Mouse (Mus musculus) intestine, embryonic 14.5 days (tissue): ENCODE measurements around the gene Muc3. TPM values are rescaled to one million over a fixed set of nuclear protein-coding genes. Genes with fewer than 3 reads are reported as not detected.

ENCODE experiments used
- ATAC-seq: fragments of 200-750 bp; cut with Nextera tagmentation; replicated peaks from 2 replicates; pipeline ENCODE4 v1.8.0; 2017; ENCODE audit warnings: low read depth, moderate number of reproducible peaks, moderate TSS enrichment, moderate library complexity; ENCODE audit not compliant: low FRiP score, low TSS enrichment
- DNase-seq: peaks from one replicate; pipeline ENCODE4 v3.0.0-alpha.2; 2018; ENCODE audit warnings: low spot score
- H3K27ac ChIP-seq: fragments of 300-500 bp; sonication (generic); 2 replicates; pipeline ENCODE4 v1.5.1; 2014; ENCODE audit warnings: low read depth, mild to moderate bottlenecking, control low read depth
- H3K27me3 ChIP-seq: fragments of 300-500 bp; sonication (generic); replicated peaks from 2 replicates; pipeline ENCODE4 v1.6.1; 2014; ENCODE audit warnings: low read length, control low read depth; ENCODE audit not compliant: control insufficient read depth, insufficient read depth
- H3K36me3 ChIP-seq: fragments of 300-500 bp; sonication (generic); 2 replicates; pipeline ENCODE4 v1.6.1; 2014; ENCODE audit warnings: low read length, control low read depth; ENCODE audit not compliant: control insufficient read depth, insufficient read depth
- H3K4me1 ChIP-seq: fragments of 300-500 bp; sonication (generic); replicated peaks from 2 replicates; pipeline ENCODE4 v1.6.1; 2014; ENCODE audit warnings: low read length, control low read depth, mixed read lengths; ENCODE audit not compliant: control insufficient read depth, insufficient read depth
- H3K4me2 ChIP-seq: fragments of 300-500 bp; sonication (generic); 2 replicates; pipeline ENCODE4 v1.6.1; 2014; ENCODE audit warnings: low read length
- H3K4me3 ChIP-seq: fragments of 300-500 bp; sonication (generic); 2 replicates; pipeline ENCODE4 v1.5.1; 2014; ENCODE audit warnings: low read depth, low read length, control low read depth, mixed read lengths
- H3K9ac ChIP-seq: fragments of 300-500 bp; sonication (generic); 2 replicates; pipeline ENCODE4 v1.6.1; 2014; ENCODE audit warnings: mild to moderate bottlenecking, low read length
- H3K9me3 ChIP-seq: fragments of 300-500 bp; sonication (generic); 2 replicates; pipeline ENCODE4 v1.6.1; 2016; ENCODE audit warnings: low read length, control low read depth; ENCODE audit not compliant: control insufficient read depth
- WGBS: fragments of 180-500 bp; shearing (Covaris S2); extraction: QIAGEN DNeasy Blood & Tissue Kit; methylation state at CpG from one replicate; pipeline ENCODE4 v1.1.7; 2014; 5-methylcytosine and 5-hydroxymethylcytosine counted together
- polyA plus RNA-seq: library from polyadenylated mRNA; unstranded; fragments of >200 nt; fragmentation: Nextera tagmentation; extraction: Ambion mirVana; gene quantifications from 2 replicates; pipeline ENCODE4 v1.2.1, GENCODE M21; 2014

Gene Muc3
- polyA plus RNA-seq, 1 experiment from 2014 or later, result 1.3 TPM

GRCm38 (mm10) chr5:137171478-137171877 is 22.4 kb upstream of the Muc3 start:
- ATAC-seq (no peak), DNase-seq (no peak)
- H3K27me3 ChIP-seq, result no peaks in the 10 kb centered on the region
- H3K4me3 ChIP-seq, result no peak overlapping the region
- H3K4me2 ChIP-seq, result no peak overlapping the region
- H3K36me3 ChIP-seq, result no peaks in the 10 kb centered on the region
- H3K9me3 ChIP-seq, result no peaks in the 10 kb centered on the region
- WGBS, result 71% methylated on average over 7 of the region's 7 CpGs
- H3K9ac ChIP-seq, result no peak overlapping the region
- no peak overlapping the region for H3K27ac ChIP-seq
- no peaks in the 10 kb centered on the region for H3K4me1 ChIP-seq

- Histone ChIP-seq H3K27me3 (no peaks in the 10 kb centered on the region), H3K36me3 (no peaks in the 10 kb centered on the region), H3K4me2 (no peak overlapping the region), H3K4me3 (no peak overlapping the region), H3K4me1 (no peaks in the 10 kb centered on the region), H3K9me3 (no peaks in the 10 kb centered on the region), H3K9ac (no peak overlapping the region), H3K27ac (no peak overlapping the region)
- 69% methylated on average over 9 of the region's 9 CpGs for WGBS
- no peak for DNase-seq
- ATAC-seq, result no peak
These were observed 21.8 kb upstream of the Muc3 start for GRCm38 (mm10) chr5:137170836-137171380.

GRCm38 (mm10) chr5:137167539-137167938 is 18.4 kb upstream of the Muc3 start:
- Histone ChIP-seq H3K27me3 (no peaks in the 10 kb centered on the region), H3K4me3 (no peak overlapping the region), H3K9me3 (no peaks in the 10 kb centered on the region), H3K4me1 (no peaks in the 10 kb centered on the region), H3K27ac (no peak overlapping the region), H3K36me3 (no peaks in the 10 kb centered on the region), H3K4me2 (no peak overlapping the region), H3K9ac (no peak overlapping the region)
- no peak for DNase-seq
- ATAC-seq, result no peak
- WGBS, result 49% methylated on average over 6 of the region's 6 CpGs

GRCm38 (mm10) chr5:137166012-137166411 is 16.9 kb upstream of the Muc3 start:
- Histone ChIP-seq H3K4me3 (no peak overlapping the region), H3K27me3 (no peaks in the 10 kb centered on the region), H3K36me3 (no peaks in the 10 kb centered on the region), H3K9me3 (no peaks in the 10 kb centered on the region), H3K27ac (no peak overlapping the region), H3K4me2 (no peak overlapping the region), H3K4me1 (no peaks in the 10 kb centered on the region), H3K9ac (no peak overlapping the region)
- ATAC-seq, result no peak
- no peak for DNase-seq
- whole genome bisulfite sequencing, result 66% methylated on average over 9 of the region's 9 CpGs

DNA sequence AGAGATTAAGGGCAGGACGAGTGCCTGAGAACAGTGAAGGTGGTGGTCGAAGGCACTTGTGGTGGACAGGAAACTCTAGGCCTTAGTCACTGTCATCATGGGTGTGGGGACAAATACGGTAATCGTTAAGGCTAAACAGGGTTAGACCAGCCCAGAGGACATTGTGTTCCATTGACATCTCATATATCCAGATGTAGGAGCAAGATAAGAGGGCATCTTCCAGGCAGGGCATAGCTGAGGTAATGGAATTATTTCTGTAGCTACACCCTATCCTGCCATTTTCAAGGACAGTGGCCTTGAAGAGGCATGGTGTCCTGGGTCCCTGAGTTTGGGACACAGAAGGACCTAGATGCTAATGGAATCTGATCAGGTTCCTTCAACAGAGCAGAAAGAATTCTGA is 12.7 kb upstream of the Muc3 start:
- Histone ChIP-seq H3K9me3 (no peaks in the 10 kb centered on the region), H3K4me1 (no peaks in the 10 kb centered on the region), H3K9ac (no peak overlapping the region), H3K27me3 (no peaks in the 10 kb centered on the region), H3K4me2 (no peak overlapping the region), H3K36me3 (no peaks in the 10 kb centered on the region), H3K27ac (no peak overlapping the region), H3K4me3 (no peak overlapping the region)
- ATAC-seq (no peak), DNase-seq (no peak)
- WGBS, result 76% methylated on average over 4 of the region's 4 CpGs

DNA sequence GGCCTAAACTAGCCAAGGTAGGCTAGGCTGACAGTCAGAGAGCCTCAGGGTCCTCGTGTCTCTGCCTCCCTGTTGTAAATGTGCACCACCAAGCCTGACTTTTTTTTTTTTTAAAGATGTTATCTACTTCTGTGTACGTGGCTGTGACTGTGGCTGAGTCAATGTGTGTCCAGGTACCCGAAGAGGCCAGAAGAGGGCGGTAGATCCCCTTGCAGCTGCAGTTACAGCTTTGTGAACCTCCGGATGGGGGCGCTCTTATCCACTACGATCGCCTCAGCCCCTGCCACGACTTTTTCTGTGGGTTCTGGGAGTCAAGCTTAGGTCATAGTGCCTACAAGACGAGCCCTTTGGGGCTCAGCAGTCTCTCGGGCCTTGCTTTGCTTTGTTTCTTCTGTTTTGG is 10.3 kb upstream of the Muc3 start:
- Histone ChIP-seq H3K4me2 (no peak overlapping the region), H3K36me3 (no peaks in the 10 kb centered on the region), H3K4me1 (no peaks in the 10 kb centered on the region), H3K27me3 (no peaks in the 10 kb centered on the region), H3K9me3 (no peaks in the 10 kb centered on the region), H3K27ac (no peak overlapping the region), H3K4me3 (no peak overlapping the region), H3K9ac (no peak overlapping the region)
- DNase-seq (no peak), ATAC-seq (no peak)
- WGBS, result 34% methylated on average over 11 of the region's 11 CpGs

DNA sequence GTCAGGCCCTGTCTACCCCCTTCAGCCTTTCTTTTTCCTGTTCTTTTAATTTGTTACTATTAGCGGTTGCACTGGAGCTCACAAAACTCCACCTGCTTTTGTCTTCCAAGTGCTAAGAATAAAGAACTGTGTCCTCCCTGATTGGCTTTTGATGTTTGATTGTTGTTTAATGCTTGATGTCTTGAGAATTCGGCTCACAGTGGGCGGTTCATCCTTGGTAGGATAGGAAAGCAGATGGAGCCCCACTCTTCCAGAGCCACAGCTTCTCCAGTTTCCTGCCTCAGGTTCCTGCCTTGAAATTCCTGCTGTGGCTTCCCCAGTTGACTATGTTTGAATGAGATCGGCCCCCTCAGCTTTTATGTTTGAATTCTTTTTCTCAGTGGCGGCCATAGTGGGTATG is 4.2 kb upstream of the Muc3 start:
- H3K36me3 ChIP-seq, result no peaks in the 10 kb centered on the region
- ATAC-seq (no peak), DNase-seq (no peak)
- H3K4me1 ChIP-seq, result no peaks in the 10 kb centered on the region
- peaks cover 4% of the 10 kb centered on the region; the same call in 1 of the 2 replicates for H3K9me3 ChIP-seq
- H3K4me3 ChIP-seq, result no peak overlapping the region
- 89% methylated on average over 5 of the region's 5 CpGs for WGBS
- no peak overlapping the region for H3K9ac ChIP-seq
- no peak overlapping the region for H3K4me2 ChIP-seq
- no peaks in the 10 kb centered on the region for H3K27me3 ChIP-seq
- H3K27ac ChIP-seq, result no peak overlapping the region

GRCm38 (mm10) chr5:137152623-137153022 is 3.5 kb upstream of the Muc3 start:
- no peaks in the 10 kb centered on the region for H3K36me3 ChIP-seq
- peaks cover 4% of the 10 kb centered on the region; the same call in 1 of the 2 replicates for H3K9me3 ChIP-seq
- H3K27me3 ChIP-seq, result no peaks in the 10 kb centered on the region
- DNase-seq (peak; percentile 78), ATAC-seq (no peak; the same call in 1 of the 2 replicates)
- no peak overlapping the region for H3K9ac ChIP-seq
- no peak overlapping the region for H3K4me3 ChIP-seq
- no peak overlapping the region for H3K4me2 ChIP-seq
- H3K4me1 ChIP-seq, result no peaks in the 10 kb centered on the region
- no peak overlapping the region for H3K27ac ChIP-seq
- 66% methylated on average over 2 of the region's 2 CpGs for WGBS

GRCm38 (mm10) chr5:137140836-137141235 is 8.3 kb downstream of the Muc3 start:
- no peaks in the 10 kb centered on the region for H3K36me3 ChIP-seq
- 25% methylated on average over 3 of the region's 3 CpGs for WGBS
- no peak for DNase-seq
- no peaks in the 10 kb centered on the region for H3K4me1 ChIP-seq
- no peaks in the 10 kb centered on the region for H3K9me3 ChIP-seq
- no peak overlapping the region for H3K27ac ChIP-seq
- no peak overlapping the region for H3K9ac ChIP-seq
- H3K27me3 ChIP-seq, result no peaks in the 10 kb centered on the region
- no peak for ATAC-seq
- no peak overlapping the region for H3K4me2 ChIP-seq
- no peak overlapping the region for H3K4me3 ChIP-seq
